Mouse (Mus musculus) cerebellum, adult 9-11 months (tissue): ENCODE results near the gene Zcchc3.
A peak's percentile ranks its signal among the peaks of the same experiment; 100 is the strongest.

Experiments used
- DNase-seq: peaks from one replicate; pipeline ENCODE4 v3.0.0; 2022

Gene Zcchc3

DNA sequence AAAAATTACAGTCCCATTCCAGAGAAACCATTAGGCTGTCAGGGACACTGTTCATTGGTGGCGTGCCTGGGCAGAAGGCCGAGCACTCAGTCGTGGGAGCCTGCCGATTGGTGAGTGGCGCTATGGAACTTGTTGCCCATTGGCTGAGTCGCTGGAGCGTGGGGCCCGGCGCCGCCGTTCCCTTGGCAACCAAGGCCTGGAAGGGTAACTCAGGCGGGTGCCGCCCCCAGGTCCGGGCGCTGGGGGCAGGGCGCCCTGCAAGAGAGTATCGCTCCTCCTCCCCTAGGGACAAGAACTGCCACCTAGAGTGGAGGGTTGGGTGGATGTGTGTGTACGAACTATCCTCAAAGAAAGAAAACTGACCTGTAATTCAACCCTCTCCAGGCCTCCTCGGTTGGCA, 8.7 kb downstream of the Zcchc3 start:
- DNase-seq, result peak; percentile 96

DNA sequence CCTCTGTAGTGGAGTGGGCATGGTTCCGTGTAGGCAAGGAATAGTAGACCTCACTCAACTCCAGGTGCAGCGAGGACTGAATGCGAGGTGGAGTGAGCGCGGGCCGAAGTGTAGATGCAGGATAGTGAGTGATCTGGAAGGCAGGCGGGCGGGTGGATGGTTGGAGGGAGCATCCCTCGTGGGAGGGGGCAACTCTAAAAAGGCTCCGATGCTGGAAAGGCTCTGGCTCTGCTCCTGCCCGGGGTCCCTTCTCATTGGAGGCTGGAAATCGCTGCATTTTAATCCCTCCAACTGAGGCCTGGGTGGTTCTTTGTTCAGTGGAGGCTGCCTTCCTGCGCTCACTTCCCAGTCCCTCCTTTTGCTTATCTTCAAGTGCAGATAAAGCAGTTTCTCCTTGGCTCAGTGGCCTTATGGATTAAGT, 15.7 kb downstream of the Zcchc3 start:
- no peak for DNase-seq

DNA sequence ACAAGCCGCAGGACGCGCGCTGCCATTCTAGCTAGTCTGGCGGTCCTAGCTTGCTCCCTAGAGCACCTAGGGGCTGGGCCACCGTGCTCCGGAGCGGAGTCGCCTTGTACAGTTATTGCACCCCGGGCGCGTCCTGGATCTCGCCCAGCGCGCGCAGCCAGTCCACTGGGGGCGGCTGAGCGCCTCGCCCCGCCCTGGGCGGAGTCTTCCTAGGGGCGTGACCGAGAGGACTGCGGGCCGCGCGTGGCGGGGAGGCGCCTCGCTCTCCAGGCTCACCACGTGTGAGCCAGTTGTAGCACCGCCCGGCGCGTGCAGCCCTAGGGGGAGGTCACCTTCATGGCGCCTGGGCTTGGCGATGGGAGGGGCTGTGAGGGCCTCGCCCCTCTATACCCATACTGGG, 16.1 kb downstream of the Zcchc3 start:
- DNase-seq, result peak; percentile 90

DNA sequence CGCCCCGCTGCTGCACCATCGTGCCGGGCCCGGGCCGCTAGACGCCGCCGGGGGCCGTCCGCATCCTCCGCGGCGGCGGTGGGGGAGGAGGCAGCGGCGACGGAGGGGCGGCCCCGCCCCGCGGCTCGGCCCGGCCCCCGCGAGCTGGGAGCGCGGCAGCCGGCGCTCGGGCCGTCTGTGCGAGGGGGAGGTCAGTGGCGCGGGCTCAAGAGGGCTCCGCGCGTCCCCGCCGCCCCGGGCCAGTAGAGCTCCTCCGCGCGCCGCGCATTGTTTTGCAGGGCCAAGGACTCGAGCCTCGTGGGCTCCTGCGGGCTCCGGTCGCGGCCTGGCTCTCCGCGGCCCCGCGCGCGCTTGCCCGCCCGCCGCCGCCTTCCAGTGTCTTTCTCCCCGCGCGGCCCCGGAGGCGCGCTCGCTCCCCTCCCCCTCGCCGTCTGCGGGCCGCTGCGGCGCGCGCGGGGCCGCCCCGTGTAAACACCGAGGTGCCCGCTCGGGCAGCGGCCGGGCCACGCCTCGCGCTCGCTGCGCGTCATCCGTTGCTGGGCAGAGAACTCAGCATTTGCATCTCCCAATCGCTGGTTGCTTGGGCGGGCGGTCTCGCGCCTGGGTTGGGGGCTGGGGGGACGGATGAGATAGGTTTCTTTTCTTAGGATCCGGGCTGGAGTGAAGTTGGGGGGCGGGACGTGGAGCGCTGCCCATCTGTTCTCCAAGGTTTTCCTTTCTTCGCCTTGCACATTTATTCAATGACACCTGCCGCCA, 17.0 kb downstream of the Zcchc3 start, which contains the start of gene Sox12:
Gene Sox12 (minus strand): TSS at position 384 of the 756 bp plus-strand sequence.
- DNase-seq, result peak; percentile 95

DNA sequence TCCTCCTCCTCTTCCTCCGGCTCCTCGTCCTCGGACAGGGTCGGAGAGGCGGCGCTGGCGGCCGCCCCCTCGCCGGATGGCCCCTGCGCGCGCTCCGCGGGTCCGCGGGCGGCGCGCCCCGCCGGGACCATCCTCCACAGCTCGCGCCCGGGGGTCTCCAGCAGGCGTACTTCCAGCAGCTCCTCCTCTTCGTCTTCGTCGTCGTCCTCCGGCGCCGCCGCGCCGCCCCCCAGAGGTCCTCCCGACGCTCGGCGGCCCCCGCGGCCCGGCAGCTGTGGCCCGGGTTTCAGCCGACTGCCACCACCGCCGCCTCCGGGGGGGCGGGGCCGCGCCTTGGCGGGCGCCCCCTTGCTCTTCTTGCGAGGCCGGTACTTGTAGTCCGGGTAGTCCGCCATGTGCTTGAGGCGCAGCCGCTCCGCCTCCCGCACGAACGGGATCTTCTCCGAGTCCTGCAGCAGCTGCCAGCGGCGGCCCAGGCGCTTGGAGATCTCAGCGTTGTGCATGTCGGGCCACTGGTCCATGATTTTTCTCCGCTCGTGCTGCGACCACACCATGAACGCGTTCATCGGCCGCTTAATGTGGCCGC, 17.7 kb downstream of the Zcchc3 start:
- peak; percentile 83 for DNase-seq

DNA sequence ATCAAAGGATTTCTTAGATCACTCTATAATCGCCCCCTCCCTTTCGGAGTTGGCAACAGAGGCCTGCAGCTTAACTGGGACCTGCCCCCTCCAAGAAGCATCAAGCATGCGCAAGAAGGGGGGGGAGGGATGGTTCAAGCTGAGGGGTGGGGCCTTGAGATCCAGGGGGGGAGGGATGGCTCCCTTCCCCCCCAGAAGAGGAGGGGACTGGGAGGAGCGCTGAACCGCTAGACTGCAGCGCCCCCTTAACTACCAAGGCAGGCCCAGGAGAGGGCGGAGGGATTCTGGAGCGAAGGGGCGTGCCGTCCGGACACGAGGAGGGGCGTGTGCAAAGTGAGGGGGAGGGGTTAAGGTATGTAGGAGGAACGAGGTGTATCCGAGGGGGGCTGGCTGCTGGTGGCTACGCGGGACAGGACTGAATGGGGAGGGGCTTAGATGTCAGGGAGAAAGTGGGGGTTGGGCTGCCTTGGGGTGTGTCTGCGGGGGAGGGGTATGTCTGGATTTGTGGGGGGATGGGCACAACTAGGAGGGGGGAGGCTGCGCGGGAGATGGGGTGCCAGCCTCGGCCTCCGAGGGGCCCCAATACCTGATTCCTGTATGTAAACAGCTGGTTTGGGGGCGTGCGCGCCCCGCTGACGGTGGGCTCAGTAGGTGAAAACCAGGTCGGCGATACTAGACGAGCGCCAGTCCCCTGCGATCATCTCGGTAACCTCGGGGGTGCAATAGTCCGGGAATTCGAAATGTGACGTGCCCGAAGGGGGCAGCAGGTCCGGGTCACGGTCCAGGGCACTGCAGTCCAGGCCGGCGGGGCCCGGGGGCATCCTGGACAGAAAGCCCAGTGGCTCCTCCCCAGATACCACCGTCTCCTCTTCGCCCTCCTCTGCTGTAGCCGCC, 18.5 kb downstream of the Zcchc3 start:
- DNase-seq, result peak; percentile 85

DNA sequence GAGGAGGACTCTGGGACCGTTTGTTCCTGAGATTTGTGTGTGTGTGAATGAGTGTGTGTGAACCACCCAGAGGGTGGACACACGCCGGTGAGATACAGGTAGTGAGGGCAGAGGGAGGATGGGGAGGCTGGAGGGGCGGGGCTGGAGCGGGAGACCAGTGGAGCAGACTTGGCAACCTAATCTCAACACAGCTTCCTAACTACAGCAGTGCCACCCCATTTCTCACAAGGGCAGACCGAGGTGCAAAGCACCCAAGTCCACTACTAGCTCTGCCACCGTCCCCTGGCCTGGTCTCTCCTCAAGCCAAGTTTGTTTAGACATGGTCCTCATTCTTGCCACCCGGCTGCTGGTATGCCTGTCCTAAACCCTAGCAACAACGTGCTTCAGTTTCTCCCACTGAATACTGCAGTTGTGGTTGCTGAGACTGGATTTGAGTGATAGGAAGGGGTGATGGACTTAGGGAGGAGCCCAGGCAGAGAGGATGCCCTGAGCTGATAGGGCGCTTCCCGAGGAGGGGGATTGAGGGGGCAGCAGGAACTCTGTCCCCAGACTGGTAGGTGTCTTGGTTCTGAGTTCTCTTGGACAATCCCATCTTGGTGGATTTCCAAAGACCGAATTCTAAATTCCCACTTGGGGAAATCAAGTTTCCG, 19.4 kb downstream of the Zcchc3 start:
- DNase-seq, result peak; percentile 47

DNA sequence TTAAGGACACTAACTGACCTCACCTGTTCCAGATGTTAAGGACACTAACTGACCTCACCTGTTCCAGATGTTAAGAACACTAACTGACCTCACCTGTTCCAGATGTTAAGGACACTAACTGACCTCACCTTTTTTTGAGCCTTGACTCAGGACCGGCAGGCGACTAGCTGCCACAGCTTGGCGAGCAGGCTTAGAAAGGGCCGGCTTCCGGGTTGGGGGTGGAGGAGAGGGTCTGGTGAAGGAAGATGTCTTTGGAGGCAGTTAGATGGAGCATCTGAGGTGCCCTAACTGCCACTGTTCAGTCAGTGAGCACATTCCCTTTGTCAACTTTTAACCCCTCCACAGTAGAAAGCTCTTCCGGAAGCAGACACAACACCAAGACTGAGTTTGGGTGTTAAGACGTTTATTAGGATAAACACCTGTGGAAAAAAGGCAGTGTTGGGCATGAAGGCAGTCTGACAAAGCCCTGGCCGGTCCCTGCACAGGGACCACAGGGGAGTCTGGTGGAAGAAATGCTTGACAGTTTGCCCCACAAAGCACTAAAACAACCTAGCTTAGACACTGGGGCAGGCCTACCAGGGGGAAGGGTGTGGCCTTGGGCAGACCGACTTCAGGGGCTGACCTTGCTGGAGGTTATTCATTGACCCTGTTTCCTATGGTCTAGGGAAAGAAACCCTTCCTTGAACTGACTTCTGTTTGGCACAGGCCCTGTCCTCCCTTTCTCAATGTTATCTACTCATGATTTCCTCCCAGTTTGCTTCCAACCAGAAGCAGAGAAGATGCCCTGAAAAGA, 21.4 kb downstream of the Zcchc3 start:
- DNase-seq, result peak; percentile 25

DNA sequence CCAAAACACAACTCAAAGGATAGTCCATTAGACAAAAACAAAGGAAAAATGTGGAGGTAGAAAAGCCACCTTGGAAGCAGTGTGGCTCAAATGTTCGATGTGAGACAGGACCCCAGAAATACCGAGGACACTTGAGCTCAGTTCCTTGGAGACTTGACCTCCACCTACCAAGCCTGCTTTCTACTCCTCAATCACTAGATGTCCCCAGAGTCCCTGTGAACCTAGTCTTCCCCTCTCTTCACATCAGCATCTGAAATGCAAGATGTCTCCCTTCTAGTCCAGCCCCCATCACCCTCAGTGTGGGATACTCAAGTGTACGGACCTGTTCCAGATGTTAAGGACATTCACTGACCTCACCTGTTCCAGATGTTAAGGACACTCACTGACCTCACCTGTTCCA, 22.0 kb downstream of the Zcchc3 start:
- peak; percentile 67 for DNase-seq

DNA sequence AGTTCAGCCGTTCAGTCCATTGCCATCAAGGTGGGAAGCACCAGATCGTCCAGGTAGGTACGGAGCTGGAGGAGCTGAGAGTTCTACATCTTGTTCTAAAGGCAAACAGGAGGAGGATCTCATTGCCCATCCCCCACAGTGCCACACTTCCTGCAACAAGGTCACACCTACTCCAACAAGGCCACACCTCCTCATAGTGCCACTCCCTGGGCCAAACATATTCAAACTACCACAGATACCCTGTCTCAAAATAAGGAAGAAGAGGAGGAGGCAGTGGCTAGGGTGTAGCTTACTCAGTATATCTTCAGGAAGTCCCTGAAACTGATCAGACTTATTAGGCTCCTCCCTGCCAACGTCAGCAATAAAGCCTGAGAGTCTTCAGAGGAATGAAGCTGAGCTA, 30.6 kb downstream of the Zcchc3 start:
- no peak for DNase-seq

DNA sequence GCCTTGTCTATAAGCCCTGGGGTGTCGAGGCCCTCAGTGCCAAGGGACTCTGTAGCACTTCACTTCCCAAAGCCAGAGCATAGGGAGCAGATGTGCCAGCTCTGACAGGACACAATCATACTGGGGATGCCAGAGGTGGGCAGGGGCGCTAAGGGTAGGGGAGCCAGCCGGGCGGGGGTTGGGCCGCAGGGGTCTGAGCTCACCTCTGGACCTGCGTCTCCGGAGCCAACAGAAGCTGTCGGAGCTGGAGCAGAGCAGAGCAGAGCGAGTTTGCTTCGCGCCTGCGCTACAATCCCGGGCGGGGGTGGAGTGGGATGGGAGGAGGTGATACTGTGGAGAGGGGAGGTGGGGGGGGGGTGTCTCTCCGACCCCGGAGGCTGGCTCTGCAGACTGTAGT, 38.5 kb downstream of the Zcchc3 start, which contains the start of gene Nrsn2:
Gene Nrsn2 (minus strand): TSS at position 294 of the 397 bp plus-strand sequence.
- DNase-seq, result no peak

DNA sequence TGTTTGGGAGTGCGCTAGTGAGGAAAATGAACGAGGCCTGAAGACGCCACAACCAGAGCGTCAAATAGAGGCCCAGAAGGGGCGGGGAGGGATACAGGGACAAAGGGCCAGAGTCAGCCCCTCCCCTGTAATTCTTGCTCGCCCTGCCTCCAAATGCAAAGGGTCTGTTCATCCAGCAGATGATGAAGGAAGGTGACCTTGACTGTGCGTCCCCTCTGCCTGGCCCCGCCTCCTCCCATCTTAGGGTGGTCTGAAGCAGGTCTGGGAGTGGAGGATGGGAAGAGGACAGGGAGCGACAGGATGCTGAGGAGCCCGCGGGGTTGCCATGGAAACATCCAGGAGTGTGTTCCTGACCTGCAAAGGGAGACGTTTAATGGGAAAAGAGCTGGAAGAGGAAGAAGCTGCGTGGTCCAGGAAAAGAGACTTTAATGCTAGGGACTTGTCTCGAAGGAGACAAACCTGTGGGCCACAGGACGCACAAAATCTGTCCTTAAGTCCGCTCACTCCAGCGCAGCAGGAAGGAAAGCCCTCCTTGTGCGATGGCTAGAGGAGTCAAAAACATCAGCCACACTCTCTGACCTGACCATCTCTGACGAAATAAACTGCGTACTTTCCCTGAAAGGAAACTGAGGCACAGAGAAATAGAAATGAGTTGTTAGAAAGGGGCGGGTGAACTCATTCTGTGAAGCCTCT, 39.0 kb downstream of the Zcchc3 start:
- no peak for DNase-seq

DNA sequence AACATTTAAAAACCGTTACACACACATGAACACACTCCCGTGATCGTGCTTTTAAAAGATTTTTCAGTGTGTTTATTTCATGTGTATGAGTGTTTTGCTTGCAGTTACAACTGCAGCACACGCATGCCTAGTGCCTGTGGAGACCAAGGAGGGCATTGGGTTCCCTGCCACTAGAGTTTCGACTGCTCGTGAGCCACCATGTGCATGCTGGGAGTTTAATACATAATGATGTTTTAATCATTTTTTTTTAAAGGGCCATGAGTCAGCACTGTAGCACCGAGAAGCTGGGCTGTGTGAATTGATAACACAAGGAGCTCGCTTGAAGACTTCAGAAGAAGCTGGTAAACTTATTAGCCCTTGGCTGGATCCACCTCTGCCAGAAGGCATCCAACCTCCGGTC, 41.3 kb downstream of the Zcchc3 start:
- no peak for DNase-seq

DNA sequence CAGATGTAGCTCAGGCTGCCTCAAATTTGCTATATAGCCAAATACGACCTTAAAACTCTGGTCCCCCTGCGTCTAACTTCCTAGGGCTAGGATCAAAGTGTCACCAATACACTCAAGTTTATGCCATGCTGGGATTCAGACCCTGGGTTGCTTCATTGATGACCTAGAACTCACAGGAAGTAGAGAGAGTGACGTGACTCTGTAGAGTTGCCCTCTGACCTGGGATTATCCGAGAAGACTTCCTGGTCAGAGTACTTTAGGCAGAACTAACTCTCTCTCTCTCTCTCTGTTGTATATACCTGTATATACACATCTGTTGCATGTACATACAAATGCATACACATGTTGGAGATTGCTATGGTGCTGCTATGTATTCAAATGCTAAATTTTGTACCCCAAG, 42.2 kb downstream of the Zcchc3 start:
- no peak for DNase-seq

DNA sequence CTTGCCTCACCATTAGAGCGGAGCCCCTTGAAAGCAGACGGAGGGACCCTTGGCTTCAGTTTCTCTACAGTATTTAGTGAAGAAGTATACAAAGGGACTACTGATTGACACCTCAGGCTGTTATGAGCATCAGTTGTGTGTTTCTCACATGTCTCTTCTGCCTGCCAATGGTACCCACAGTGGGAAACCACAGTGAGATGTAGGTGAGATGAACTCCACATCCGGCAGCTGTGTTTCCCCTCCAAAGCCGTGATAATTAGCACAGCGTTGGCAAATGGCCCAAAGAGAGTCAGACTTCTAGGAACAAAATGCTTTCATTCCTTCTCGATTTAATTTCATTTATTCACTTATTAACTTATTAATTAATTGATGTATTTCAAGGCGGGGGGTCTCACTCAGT, 42.7 kb downstream of the Zcchc3 start:
- no peak for DNase-seq

DNA sequence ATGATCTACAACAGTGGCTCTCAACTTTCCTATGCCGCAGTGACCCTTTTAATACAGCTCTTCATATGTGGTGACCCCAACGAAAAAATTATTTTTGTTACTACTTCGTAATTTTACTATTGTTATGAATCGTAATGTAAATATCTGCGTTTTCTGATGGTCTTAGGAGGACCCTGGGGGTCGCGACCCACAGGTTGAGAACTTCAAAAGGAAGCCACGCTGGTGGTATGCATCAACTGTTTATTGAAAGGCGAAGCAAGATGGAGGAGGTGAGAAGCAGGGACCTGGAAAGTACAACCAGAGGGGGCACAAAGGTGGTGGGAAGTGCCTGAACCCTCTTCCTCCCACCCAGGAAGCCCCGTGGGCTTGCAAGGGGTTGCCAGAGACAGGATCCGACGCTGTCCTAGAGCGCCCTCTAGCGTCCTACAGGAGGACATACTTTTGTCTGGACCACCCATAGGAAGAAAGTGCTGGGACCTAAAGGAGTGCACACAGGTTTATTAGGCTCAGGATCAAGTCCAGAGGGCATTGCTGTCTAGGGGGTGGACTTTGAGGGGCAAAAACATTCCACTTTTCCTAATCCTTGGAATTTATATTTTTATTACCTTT, 46.2 kb downstream of the Zcchc3 start:
- DNase-seq, result peak; percentile 26

DNA sequence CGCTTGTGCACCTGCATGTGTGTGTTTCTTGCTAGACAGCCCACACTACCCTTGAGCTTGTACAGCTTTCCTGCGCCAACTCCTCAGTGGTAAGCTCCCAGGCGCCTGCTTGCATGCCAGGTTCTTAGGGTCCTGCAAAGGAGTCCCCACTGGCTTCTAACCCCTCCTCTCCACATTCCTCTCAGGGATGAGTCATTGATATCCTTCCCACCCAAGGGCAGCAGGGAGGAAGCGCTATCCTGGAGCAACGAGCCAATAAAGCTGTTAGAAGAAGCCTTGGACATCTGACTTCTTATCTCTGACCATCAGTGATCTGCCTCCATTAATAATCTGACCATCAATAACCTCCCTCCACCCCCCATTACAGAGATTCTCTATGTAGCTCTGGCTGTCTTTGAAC, 46.9 kb downstream of the Zcchc3 start:
- no peak for DNase-seq

DNA sequence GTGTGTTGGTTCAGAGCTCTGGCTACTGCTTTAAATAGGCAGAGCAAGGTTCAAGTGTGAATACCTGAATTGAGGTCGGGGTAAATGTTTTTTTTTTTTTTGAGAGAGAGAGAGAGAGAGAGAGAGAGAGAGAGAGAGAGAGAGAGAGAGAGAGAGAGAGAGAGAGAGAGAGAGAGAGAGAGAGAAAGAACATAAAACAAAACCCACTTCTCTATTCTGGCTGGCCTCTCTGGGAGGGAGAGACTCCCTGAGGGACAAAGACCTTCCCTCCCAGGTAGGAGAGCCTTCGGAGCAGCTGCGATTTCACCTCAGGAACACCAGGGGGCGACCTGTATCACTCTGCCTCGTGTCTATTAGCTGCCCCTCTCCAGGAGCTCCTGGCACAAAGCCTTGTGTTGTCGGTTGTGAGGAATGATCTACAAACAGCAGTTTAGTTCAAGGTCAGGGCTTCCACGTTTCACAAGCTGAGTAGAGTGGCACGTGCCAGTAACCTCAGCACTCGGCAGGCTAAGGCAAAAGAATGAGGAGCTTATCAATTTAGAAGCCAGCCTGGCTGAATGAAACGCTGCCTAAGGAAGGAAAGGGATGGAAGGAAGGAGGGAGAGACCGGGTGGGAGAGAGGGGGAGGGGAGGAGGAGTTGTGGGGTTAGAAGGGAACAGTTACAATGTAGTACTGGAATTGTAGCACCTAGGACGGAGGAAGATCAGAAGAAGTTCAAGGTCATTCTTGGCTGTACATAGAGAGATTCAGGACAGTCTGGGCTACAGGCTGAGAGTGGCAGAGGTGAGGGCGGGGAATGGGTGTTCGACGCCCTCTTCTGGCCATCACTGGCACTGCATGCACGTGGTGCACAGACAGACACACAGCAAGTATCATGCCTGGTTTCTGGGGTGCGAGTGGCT, 51.3 kb downstream of the Zcchc3 start:
- peak; percentile 66 for DNase-seq
